Mouse (Mus musculus) G1E (cell line): ENCODE results near the gene Iqgap3.

Experiments used
- CTCF ChIP-seq: IDR thresholded peaks from 2 replicates; pipeline ENCODE4 v1.5.1; 2012; ENCODE audit warnings: low read depth, low read length, inconsistent platforms, mixed read lengths
- TAL1 ChIP-seq: conservative IDR thresholded peaks from 2 replicates; pipeline ENCODE4 v1.6.1; 2012; ENCODE audit warnings: low read depth, low read length, inconsistent platforms, mixed read lengths

DNA sequence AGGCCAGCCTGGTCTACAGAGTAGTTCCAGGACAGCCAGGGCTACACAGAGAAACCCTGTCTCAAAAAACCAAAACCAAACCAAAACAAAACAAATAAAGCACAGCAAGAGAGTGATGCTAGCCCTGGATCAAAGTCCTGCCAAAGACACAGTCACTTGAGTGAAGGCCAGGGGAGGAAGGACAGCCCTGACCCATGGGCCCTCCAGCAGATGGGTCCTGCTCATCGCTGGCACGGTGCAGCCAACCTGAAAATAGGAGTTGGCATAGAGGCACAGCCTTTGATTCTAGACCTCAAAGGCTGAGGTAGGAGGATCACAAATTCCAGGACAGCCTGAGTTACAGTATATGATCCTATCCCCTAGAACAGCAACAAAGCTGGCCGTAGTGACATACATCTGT, 49.3 kb downstream of the Iqgap3 start:
- TF ChIP-seq CTCF (no peak), TAL1 (no peak)
